ENCODE assay signal across 24 mouse cellular contexts in genomic region chr3:55161144-55161543, GRCm38 (mm10). TPM values are rescaled to one million over a fixed set of nuclear protein-coding genes. Genes with fewer than 3 reads are reported as not detected.
A peak's percentile ranks its signal among the peaks of the same experiment; 100 is the strongest.
DNase-seq lines count a peak whose midpoint lies in the region; ATAC-seq lines count a peak whose summit lies in the region.
"Had no signal": no experiment of that assay in that cellular context is flagged by ENCODE, and none has a peak within 500 bp of the region (broad histone marks: within the 10 kb centered on the region; RNA-seq: fewer than 3 reads in every experiment).

No protein-coding gene starts in this region.

- H3K36me3 ChIP-seq in hindbrain, embryonic 11.5 days (ENCODE audit: control insufficient read depth, insufficient read depth, low read length) = no peaks in the 10 kb centered on the region
- H3K36me3 ChIP-seq in hindbrain, embryonic 12.5 days = no peaks in the 10 kb centered on the region
- no peaks in the 10 kb centered on the region for H3K36me3 ChIP-seq in neural tube, embryonic 15.5 days
- H3K36me3 ChIP-seq: embryonic facial prominence, embryonic 10.5 days; heart, embryonic 15.5 days; intestine, embryonic 15.5 days; limb, embryonic 13.5 days; liver, embryonic 12.5 days had no signal

- DNase-seq in embryo, embryonic 10 days (ENCODE audit: low spot score) = peak; percentile 11
- no peak for DNase-seq in embryo, embryonic 11 days
- peak; percentile 25 for DNase-seq in hindbrain, embryonic 11.5 days (ENCODE audit: low spot score)
- DNase-seq in retina, embryonic 14.5 days (ENCODE audit: low spot score) = peak; percentile 15
- DNase-seq in retina, postnatal 1 day = no peak
- no peak for DNase-seq in yolk sac, embryonic 10.5 days (ENCODE audit: low spot score)
- DNase-seq: adrenal gland, postnatal 10 days; cerebellum, adult 8-10 months; heart, postnatal 36 days; kidney, adult 9 months; kidney, postnatal 4 days; lung, adult 18-20 months; lung, postnatal 10 days; right cerebral cortex, adult 18-20 months; right cerebral cortex, postnatal 4 days; thymus, postnatal 14 days had no signal

- no peak overlapping the region for H3K9ac ChIP-seq in hindbrain, embryonic 11.5 days (ENCODE audit: low read depth, low read length)
- H3K9ac ChIP-seq in hindbrain, embryonic 12.5 days = no peak overlapping the region
- H3K9ac ChIP-seq in neural tube, embryonic 15.5 days (replicated peaks) = no peak overlapping the region
- H3K9ac ChIP-seq: heart, embryonic 15.5 days; intestine, embryonic 15.5 days; limb, embryonic 13.5 days; liver, embryonic 12.5 days had no signal

- no peaks in the 10 kb centered on the region for H3K27me3 ChIP-seq in hindbrain, embryonic 11.5 days (ENCODE audit: control insufficient read depth, insufficient read depth, low read length)
- no peaks in the 10 kb centered on the region for H3K27me3 ChIP-seq in hindbrain, embryonic 12.5 days
- no peaks in the 10 kb centered on the region for H3K27me3 ChIP-seq in neural tube, embryonic 15.5 days (replicated peaks)
- H3K27me3 ChIP-seq: heart, embryonic 15.5 days; intestine, embryonic 15.5 days; limb, embryonic 13.5 days; liver, embryonic 12.5 days had no signal

- H3K4me3 ChIP-seq in hindbrain, embryonic 11.5 days (ENCODE audit: low read depth, low read length) = no peak overlapping the region
- H3K4me3 ChIP-seq in hindbrain, embryonic 12.5 days = no peak overlapping the region
- no peak overlapping the region for H3K4me3 ChIP-seq in neural tube, embryonic 15.5 days (replicated peaks)
- H3K4me3 ChIP-seq: embryonic facial prominence, embryonic 10.5 days; heart, embryonic 15.5 days; intestine, embryonic 15.5 days; limb, embryonic 13.5 days; liver, embryonic 12.5 days had no signal

- H3K27ac ChIP-seq in hindbrain, embryonic 11.5 days (ENCODE audit: low read depth, low read length) = no peak overlapping the region
- H3K27ac ChIP-seq in hindbrain, embryonic 12.5 days = no peak overlapping the region
- no peak overlapping the region for H3K27ac ChIP-seq in neural tube, embryonic 15.5 days (replicated peaks)
- H3K27ac ChIP-seq: embryonic facial prominence, embryonic 10.5 days; heart, embryonic 15.5 days; intestine, embryonic 15.5 days; limb, embryonic 13.5 days; liver, embryonic 12.5 days had no signal

- no peak overlapping the region for H3K4me2 ChIP-seq in hindbrain, embryonic 11.5 days (replicated peaks; ENCODE audit: low read depth, low read length)
- no peak overlapping the region for H3K4me2 ChIP-seq in hindbrain, embryonic 12.5 days (replicated peaks)
- no peak overlapping the region for H3K4me2 ChIP-seq in neural tube, embryonic 15.5 days
- H3K4me2 ChIP-seq: heart, embryonic 15.5 days; intestine, embryonic 15.5 days; limb, embryonic 13.5 days; liver, embryonic 12.5 days had no signal

- no peaks in the 10 kb centered on the region for H3K9me3 ChIP-seq in hindbrain, embryonic 11.5 days (ENCODE audit: control insufficient read depth, low read length)
- no peaks in the 10 kb centered on the region for H3K9me3 ChIP-seq in hindbrain, embryonic 12.5 days (replicated peaks)
- no peaks in the 10 kb centered on the region for H3K9me3 ChIP-seq in neural tube, embryonic 15.5 days (replicated peaks)
- H3K9me3 ChIP-seq: embryonic facial prominence, embryonic 10.5 days; heart, embryonic 15.5 days; intestine, embryonic 15.5 days; limb, embryonic 13.5 days; liver, embryonic 12.5 days had no signal

- 46% methylated on average over 7 of the region's 7 CpGs for WGBS in hindbrain, embryonic 11.5 days
- WGBS in hindbrain, embryonic 12.5 days = 44% methylated on average over 7 of the region's 7 CpGs
- WGBS in neural tube, embryonic 15.5 days = 61% methylated on average over 7 of the region's 7 CpGs

- no peaks in the 10 kb centered on the region for H3K4me1 ChIP-seq in hindbrain, embryonic 11.5 days (replicated peaks; ENCODE audit: control insufficient read depth, insufficient read depth, low read length)
- no peaks in the 10 kb centered on the region for H3K4me1 ChIP-seq in hindbrain, embryonic 12.5 days
- H3K4me1 ChIP-seq in neural tube, embryonic 15.5 days = no peaks in the 10 kb centered on the region
- H3K4me1 ChIP-seq: heart, embryonic 15.5 days; intestine, embryonic 15.5 days; liver, embryonic 12.5 days had no signal

- peak; percentile 56; the same call in 1 of the 2 replicates for ATAC-seq in hindbrain, embryonic 11.5 days (ENCODE audit: low FRiP score)
- no peak; the same call in 1 of the 2 replicates for ATAC-seq in hindbrain, embryonic 12.5 days (ENCODE audit: low FRiP score)
- ATAC-seq in neural tube, embryonic 15.5 days (ENCODE audit: low FRiP score) = 0 out of 2 replicates have a peak, but pooled peaks have one; percentile 53
- ATAC-seq: intestine, embryonic 15.5 days; liver, embryonic 12.5 days had no signal

RNA-seq across cellular contexts. Expression of gene Sohlh2, which starts 20.7 kb away (rescaled TPM):
- not detected in 2 replicates for polyA plus RNA-seq in hindbrain, embryonic 11.5 days (2014; fragmentation: Nextera tagmentation; extraction: Ambion mirVana)
- not detected in 2 replicates for polyA plus RNA-seq in hindbrain, embryonic 12.5 days (2016; fragmentation: Nextera tagmentation; extraction: Ambion mirVana)
- polyA plus RNA-seq in neural tube, embryonic 15.5 days (2015; fragmentation: Nextera tagmentation; extraction: Ambion mirVana) = 0.08 TPM in 1 of 2 replicates, not detected in the other
- polyA plus RNA-seq: embryonic facial prominence, embryonic 10.5 days; limb, embryonic 13.5 days; liver, embryonic 12.5 days; stomach, embryonic 14.5 days had no signal

RNA-seq across cellular contexts. Expression of gene Ccdc169, which starts 24.0 kb away (rescaled TPM):
- polyA plus RNA-seq in hindbrain, embryonic 11.5 days (2014; fragmentation: Nextera tagmentation; extraction: Ambion mirVana) = 0.20 TPM in 1 of 2 replicates, not detected in the other
- polyA plus RNA-seq in hindbrain, embryonic 12.5 days (2016; fragmentation: Nextera tagmentation; extraction: Ambion mirVana) = 0.06 and 0.08 TPM in 2 replicates
- polyA plus RNA-seq in neural tube, embryonic 15.5 days (2015; fragmentation: Nextera tagmentation; extraction: Ambion mirVana) = not detected in 2 replicates
- polyA plus RNA-seq: embryonic facial prominence, embryonic 10.5 days; heart, embryonic 15.5 days; liver, embryonic 12.5 days; stomach, embryonic 14.5 days had no signal

RNA-seq across cellular contexts. Expression of gene Spg20, which starts 49.2 kb away (rescaled TPM):
- polyA plus RNA-seq in hindbrain, embryonic 11.5 days (2014; fragmentation: Nextera tagmentation; extraction: Ambion mirVana) = 49.6 and 49.7 TPM in 2 replicates
- 47.1 and 52.4 TPM in 2 replicates for polyA plus RNA-seq in hindbrain, embryonic 12.5 days (2016; fragmentation: Nextera tagmentation; extraction: Ambion mirVana)
- polyA plus RNA-seq in neural tube, embryonic 15.5 days (2015; fragmentation: Nextera tagmentation; extraction: Ambion mirVana) = 14.4 and 20.0 TPM in 2 replicates

Comparison
In these comparisons a context has a peak if more than half of its experiments do, and no peak if none do; other contexts are left out.
1. DNase-seq: peak in embryo, embryonic 10 days (single experiment), hindbrain, embryonic 11.5 days (single experiment) and retina, embryonic 14.5 days (single experiment); none in embryo, embryonic 11 days (single experiment), retina, postnatal 1 day (single experiment) and yolk sac, embryonic 10.5 days (single experiment).